Mouse (Mus musculus) lung, postnatal 0 days (tissue): Measurements from ENCODE around the gene Vmn1r160. TPM values are rescaled to one million over a fixed set of nuclear protein-coding genes. Genes with fewer than 3 reads are reported as not detected.
"Not testable (repeated sequence)": the region's sequence is repeated elsewhere in the genome, so short reads cannot be mapped to it uniquely, and the experiment has no call there.

Experiments
- ATAC-seq: fragments of 200-750 bp; cut with Nextera tagmentation; 2 replicates; pipeline ENCODE4 v1.8.0; 2017; ENCODE audit warnings: moderate library complexity
- DNase-seq: peaks from one replicate; pipeline ENCODE4 v3.0.0-alpha.2; 2016; ENCODE audit warnings: low spot score
- H3K27ac ChIP-seq: fragments of 300-500 bp; sonication (generic); 2 replicates; pipeline ENCODE4 v1.5.1; 2014; ENCODE audit warnings: antibody characterized with exemption, mild to moderate bottlenecking, low read length, mixed read lengths
- H3K27me3 ChIP-seq: fragments of 300-500 bp; sonication (generic); replicated peaks from 2 replicates; pipeline ENCODE4 v1.6.1; 2014; ENCODE audit warnings: low read length, mixed read lengths; ENCODE audit not compliant: insufficient read depth
- H3K36me3 ChIP-seq: fragments of 300-500 bp; sonication (generic); 2 replicates; pipeline ENCODE4 v1.6.1; 2014; ENCODE audit warnings: low read length, mixed read lengths; ENCODE audit not compliant: insufficient read depth
- H3K4me1 ChIP-seq: fragments of 300-500 bp; sonication (generic); 2 replicates; pipeline ENCODE4 v1.6.1; 2014; ENCODE audit warnings: antibody characterized with exemption, low read depth, low read length, mixed read lengths; ENCODE audit not compliant: insufficient read depth
- H3K4me2 ChIP-seq: fragments of 300-500 bp; sonication (generic); replicated peaks from 2 replicates; pipeline ENCODE4 v1.6.1; 2014; ENCODE audit warnings: low read depth, mild to moderate bottlenecking, low read length, moderate library complexity, mixed read lengths
- H3K4me3 ChIP-seq: fragments of 300-500 bp; sonication (generic); 2 replicates; pipeline ENCODE4 v1.5.1; 2014; ENCODE audit warnings: low read depth, low read length
- H3K9ac ChIP-seq: fragments of 300-500 bp; sonication (generic); replicated peaks from 2 replicates; pipeline ENCODE4 v1.6.1; 2014; ENCODE audit warnings: low read depth, mild to moderate bottlenecking
- H3K9me3 ChIP-seq: fragments of 300-500 bp; sonication (generic); 2 replicates; pipeline ENCODE4 v1.6.1; 2016; ENCODE audit warnings: low read length, mixed read lengths
- WGBS: fragments of 180-500 bp; shearing (Covaris S2); extraction: QIAGEN DNeasy Blood & Tissue Kit; methylation state at CpG from one replicate; pipeline ENCODE4 v1.1.7; 2014; 5-methylcytosine and 5-hydroxymethylcytosine counted together
- polyA plus RNA-seq: library from polyadenylated mRNA; unstranded; fragments of >200 nt; fragmentation: Nextera tagmentation; extraction: Ambion mirVana; gene quantifications from 2 replicates; pipeline ENCODE4 v1.2.1, GENCODE M21; 2015

The Vmn1r160 gene
- not detected in 2 replicates for polyA plus RNA-seq

- 25% methylated on average over 1 of the region's 3 CpGs for WGBS
- not testable (repeated sequence) for H3K27me3 ChIP-seq, H3K9ac ChIP-seq, DNase-seq, H3K36me3 ChIP-seq, H3K4me2 ChIP-seq, H3K4me1 ChIP-seq, H3K9me3 ChIP-seq, H3K4me3 ChIP-seq, ATAC-seq, H3K27ac ChIP-seq
Measured at GRCm38 (mm10) chr7:22870924-22871323, at the start of gene Vmn1r160. TSS of gene Vmn1r160 (plus strand) at chr7:22871224.

- not testable (repeated sequence) for H3K27ac ChIP-seq, ATAC-seq, H3K36me3 ChIP-seq, H3K9me3 ChIP-seq, H3K4me3 ChIP-seq, H3K4me2 ChIP-seq, H3K9ac ChIP-seq, DNase-seq, H3K4me1 ChIP-seq, H3K27me3 ChIP-seq
- WGBS: 53% methylated on average over 2 of the region's 3 CpGs
Measured at GRCm38 (mm10) chr7:22843505-22843904, 27.5 kb upstream of the Vmn1r160 start, which contains the start of gene Vmn1r159. TSS of gene Vmn1r159 (minus strand) at chr7:22843605.

Other genes starting within 250 kb of the Vmn1r160 start
- not detected in 2 replicates for gene Vmn1r155, start 213.2 kb upstream of the Vmn1r160 start, polyA plus RNA-seq
- not detected in 2 replicates for gene Gm8693, start 178.9 kb upstream of the Vmn1r160 start, polyA plus RNA-seq
- not detected in 2 replicates for gene Gm4567, start 151.5 kb upstream of the Vmn1r160 start, polyA plus RNA-seq
- not detected in 2 replicates for gene Vmn1r157, start 109.5 kb upstream of the Vmn1r160 start, polyA plus RNA-seq
- gene Vmn1r158, start 80.4 kb upstream of the Vmn1r160 start, polyA plus RNA-seq: not detected in 2 replicates
- gene Vmn1r159, start 27.6 kb upstream of the Vmn1r160 start, polyA plus RNA-seq: not detected in 2 replicates
- not detected in 2 replicates for gene Gm4214, start 113.4 kb downstream of the Vmn1r160 start, polyA plus RNA-seq
- not detected in 2 replicates for gene Gm4216, start 148.7 kb downstream of the Vmn1r160 start, polyA plus RNA-seq
- gene Vmn1r163, start 184.3 kb downstream of the Vmn1r160 start, polyA plus RNA-seq: not detected in 2 replicates
- gene Gm8720, start 196.2 kb downstream of the Vmn1r160 start, polyA plus RNA-seq: not detected in 2 replicates